Mouse (Mus musculus): ENCODE measurements around the gene Magi1. TPM values are rescaled to one million over a fixed set of nuclear protein-coding genes. Genes with fewer than 3 reads are reported as not detected.

The Magi1 gene
- polyA plus RNA-seq, 1 experiment from 2014 or later: 36.2 TPM

DNA sequence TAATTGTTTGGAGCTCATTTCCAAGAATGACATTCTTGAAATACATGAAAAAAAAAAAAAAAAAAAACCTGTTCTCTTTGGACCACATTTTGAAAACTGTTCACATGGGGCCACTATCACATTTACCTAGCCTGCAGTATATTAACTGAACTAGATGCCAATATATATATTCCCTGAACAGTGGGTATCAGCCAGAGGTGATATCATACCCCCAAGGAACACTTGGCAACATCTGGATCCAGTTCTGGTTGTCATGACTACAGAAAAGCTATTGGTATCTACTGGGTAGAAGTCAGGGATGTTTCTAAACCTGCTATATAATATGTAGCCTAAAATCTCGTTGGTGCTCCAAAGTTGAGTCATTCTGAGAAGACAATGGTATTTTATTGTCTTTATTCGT is 224.6 kb downstream of the Magi1 start:
- no peak overlapping the region for H3K9ac ChIP-seq (replicated peaks; ENCODE audit: low read depth, low read length)
- no peaks in the 10 kb centered on the region for H3K36me3 ChIP-seq (ENCODE audit: control insufficient read depth, insufficient read depth)
- ATAC-seq: no peak
- H3K27ac ChIP-seq (ENCODE audit: low read length): no peak overlapping the region
- H3K4me2 ChIP-seq (ENCODE audit: low read length): no peak overlapping the region
- H3K4me3 ChIP-seq (replicated peaks; ENCODE audit: low read length): no peak overlapping the region
- H3K4me1 ChIP-seq (replicated peaks; ENCODE audit: control insufficient read depth, insufficient read depth, low read length): no peaks in the 10 kb centered on the region
- 95% methylated on average over 2 of the region's 2 CpGs for WGBS
- no peaks in the 10 kb centered on the region for H3K9me3 ChIP-seq (ENCODE audit: control insufficient read depth, low read length)
- H3K27me3 ChIP-seq (replicated peaks; ENCODE audit: control insufficient read depth, insufficient read depth, low read length): no peaks in the 10 kb centered on the region

DNA sequence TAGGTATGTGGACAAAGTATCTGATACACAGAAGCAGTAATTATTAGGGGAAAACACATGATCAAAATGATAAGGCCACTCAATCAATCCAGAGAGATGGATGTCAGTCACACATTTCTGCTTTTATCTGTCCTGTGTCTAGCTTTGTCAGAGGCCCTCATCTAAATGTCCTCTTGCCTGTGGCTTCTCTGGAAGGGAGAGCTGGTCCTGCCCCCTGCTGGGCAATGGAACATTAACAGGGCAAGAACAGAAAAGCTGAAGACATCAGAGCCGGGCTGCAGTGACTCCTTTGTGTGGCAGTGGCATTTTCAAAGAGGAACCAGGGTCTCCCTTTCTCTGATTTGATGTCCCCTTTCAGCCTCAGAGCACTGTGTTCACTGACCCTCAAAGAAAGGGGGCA is 229.8 kb downstream of the Magi1 start:
- no peak overlapping the region for H3K27ac ChIP-seq (ENCODE audit: low read length)
- WGBS: 8% methylated on average over 1 of the region's 1 CpGs

GRCm38 (mm10) chr6:94045180-94045579 is 238.5 kb downstream of the Magi1 start:
- Histone ChIP-seq H3K27me3 (replicated peaks; ENCODE audit: control insufficient read depth, insufficient read depth, low read length) (no peaks in the 10 kb centered on the region), H3K4me2 (ENCODE audit: low read length) (no peak overlapping the region), H3K4me3 (replicated peaks; ENCODE audit: low read length) (no peak overlapping the region), H3K36me3 (ENCODE audit: control insufficient read depth, insufficient read depth) (no peaks in the 10 kb centered on the region), H3K27ac (ENCODE audit: low read length) (no peak overlapping the region), H3K4me1 (replicated peaks; ENCODE audit: control insufficient read depth, insufficient read depth, low read length) (peaks cover 4% of the 10 kb centered on the region; the same call in 1 of the 2 replicates), H3K9me3 (ENCODE audit: control insufficient read depth, low read length) (no peaks in the 10 kb centered on the region), H3K9ac (replicated peaks; ENCODE audit: low read depth, low read length) (no peak overlapping the region)
- ATAC-seq: no peak
- 92% methylated on average over 4 of the region's 4 CpGs for WGBS

More for the DNA sequence above, 229.8 kb downstream of the Magi1 start:
- no peak overlapping the region for H3K4me2 ChIP-seq (ENCODE audit: low read length)
- no peak overlapping the region for H3K9ac ChIP-seq (replicated peaks; ENCODE audit: low read depth, low read length)
- H3K4me3 ChIP-seq (replicated peaks; ENCODE audit: low read length): no peak overlapping the region
- no peaks in the 10 kb centered on the region for H3K4me1 ChIP-seq (replicated peaks; ENCODE audit: control insufficient read depth, insufficient read depth, low read length)
- no peaks in the 10 kb centered on the region for H3K9me3 ChIP-seq (ENCODE audit: control insufficient read depth, low read length)
- no peaks in the 10 kb centered on the region for H3K27me3 ChIP-seq (replicated peaks; ENCODE audit: control insufficient read depth, insufficient read depth, low read length)
- no peaks in the 10 kb centered on the region for H3K36me3 ChIP-seq (ENCODE audit: control insufficient read depth, insufficient read depth)
- no peak; the same call in 1 of the 2 replicates for ATAC-seq

DNA sequence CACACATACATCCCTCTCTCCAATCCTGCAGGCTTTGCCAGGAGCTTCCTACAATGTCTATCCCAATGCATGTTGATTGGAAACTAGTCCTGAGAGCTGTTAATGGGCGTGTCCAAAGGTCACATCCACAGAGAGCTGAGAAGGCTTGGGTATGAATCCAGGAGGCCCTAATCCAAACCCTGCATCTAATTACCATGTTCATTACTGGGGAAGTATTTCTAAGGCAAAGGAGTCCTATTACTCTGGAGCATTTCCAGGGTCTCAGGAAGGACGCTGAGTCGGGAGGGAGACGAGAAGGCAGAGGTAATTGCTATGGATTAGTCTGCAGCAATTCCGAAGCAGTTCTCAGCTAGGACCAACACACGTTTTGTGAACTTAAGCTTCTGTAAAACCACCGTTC is 240.3 kb downstream of the Magi1 start:
- WGBS: 34% methylated on average over 7 of the region's 7 CpGs

GRCm38 (mm10) chr6:94040093-94040492 is 243.6 kb downstream of the Magi1 start:
- Histone ChIP-seq H3K27ac (ENCODE audit: low read length) (no peak overlapping the region), H3K9ac (replicated peaks; ENCODE audit: low read depth, low read length) (no peak overlapping the region), H3K36me3 (ENCODE audit: control insufficient read depth, insufficient read depth) (no peaks in the 10 kb centered on the region), H3K9me3 (ENCODE audit: control insufficient read depth, low read length) (no peaks in the 10 kb centered on the region), H3K4me2 (ENCODE audit: low read length) (no peak overlapping the region), H3K4me1 (replicated peaks; ENCODE audit: control insufficient read depth, insufficient read depth, low read length) (peaks cover 4% of the 10 kb centered on the region; the same call in 1 of the 2 replicates), H3K27me3 (replicated peaks; ENCODE audit: control insufficient read depth, insufficient read depth, low read length) (no peaks in the 10 kb centered on the region), H3K4me3 (replicated peaks; ENCODE audit: low read length) (no peak overlapping the region)
- no peak for ATAC-seq
- WGBS: 68% methylated on average over 2 of the region's 2 CpGs

More for the DNA sequence above, 240.3 kb downstream of the Magi1 start:
- no peaks in the 10 kb centered on the region for H3K27me3 ChIP-seq (replicated peaks; ENCODE audit: control insufficient read depth, insufficient read depth, low read length)
- ATAC-seq: no peak
- H3K27ac ChIP-seq (ENCODE audit: low read length): no peak overlapping the region
- H3K4me2 ChIP-seq (ENCODE audit: low read length): no peak overlapping the region
- H3K9me3 ChIP-seq (ENCODE audit: control insufficient read depth, low read length): no peaks in the 10 kb centered on the region
- peaks cover 4% of the 10 kb centered on the region; the same call in 1 of the 2 replicates for H3K4me1 ChIP-seq (replicated peaks; ENCODE audit: control insufficient read depth, insufficient read depth, low read length)
- no peak overlapping the region for H3K9ac ChIP-seq (replicated peaks; ENCODE audit: low read depth, low read length)
- H3K4me3 ChIP-seq (replicated peaks; ENCODE audit: low read length): no peak overlapping the region
- H3K36me3 ChIP-seq (ENCODE audit: control insufficient read depth, insufficient read depth): no peaks in the 10 kb centered on the region

DNA sequence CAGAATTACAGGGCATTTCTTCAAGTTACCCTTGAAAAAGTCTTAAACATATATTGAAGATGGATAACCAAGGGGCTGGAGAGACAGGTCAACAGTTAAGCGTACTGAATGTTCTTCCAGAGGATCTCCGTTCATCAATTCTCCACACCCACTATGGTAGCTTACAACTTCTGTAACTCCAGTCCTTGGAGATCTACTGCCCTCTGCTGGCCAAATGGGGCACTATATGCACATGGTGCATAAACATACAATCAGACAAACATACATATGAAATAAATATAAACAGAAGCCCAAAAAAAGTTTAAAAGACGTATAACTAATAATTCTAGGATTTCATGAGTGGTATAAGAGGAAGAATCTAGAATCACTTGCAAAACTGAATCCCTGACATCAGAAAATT is 244.8 kb downstream of the Magi1 start:
- H3K36me3 ChIP-seq (ENCODE audit: control insufficient read depth, insufficient read depth): no peaks in the 10 kb centered on the region
- H3K27me3 ChIP-seq (replicated peaks; ENCODE audit: control insufficient read depth, insufficient read depth, low read length): no peaks in the 10 kb centered on the region
- WGBS: 94% methylated on average over 3 of the region's 3 CpGs
- no peak for ATAC-seq
- no peak overlapping the region for H3K4me2 ChIP-seq (ENCODE audit: low read length)
- H3K4me1 ChIP-seq (replicated peaks; ENCODE audit: control insufficient read depth, insufficient read depth, low read length): peaks cover 4% of the 10 kb centered on the region; the same call in 1 of the 2 replicates
- no peak overlapping the region for H3K4me3 ChIP-seq (replicated peaks; ENCODE audit: low read length)
- no peak overlapping the region for H3K27ac ChIP-seq (ENCODE audit: low read length)
- no peaks in the 10 kb centered on the region for H3K9me3 ChIP-seq (ENCODE audit: control insufficient read depth, low read length)
- no peak overlapping the region for H3K9ac ChIP-seq (replicated peaks; ENCODE audit: low read depth, low read length)

DNA sequence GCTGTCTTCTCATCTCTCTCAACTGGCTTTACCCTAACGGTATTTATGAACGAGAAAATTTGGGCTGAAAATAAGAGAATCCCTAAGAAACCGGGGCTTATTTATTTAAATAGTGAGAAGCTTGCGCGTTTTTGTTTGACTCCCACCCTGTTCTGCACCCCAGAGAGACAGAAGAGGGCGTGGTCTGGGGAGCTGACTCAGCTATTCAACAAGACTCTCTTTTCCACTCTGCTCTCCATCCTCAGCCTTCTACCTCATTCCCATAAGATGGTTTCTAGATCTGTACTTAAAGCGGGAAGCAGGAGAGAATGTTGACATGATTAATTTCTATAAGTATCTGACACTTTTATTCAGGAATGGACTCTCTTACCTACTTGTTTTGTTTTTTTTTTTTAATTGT is 247.2 kb downstream of the Magi1 start:
- H3K9me3 ChIP-seq (ENCODE audit: control insufficient read depth, low read length): no peaks in the 10 kb centered on the region
- H3K27ac ChIP-seq (ENCODE audit: low read length): no peak overlapping the region
- no peaks in the 10 kb centered on the region for H3K27me3 ChIP-seq (replicated peaks; ENCODE audit: control insufficient read depth, insufficient read depth, low read length)
- no peak overlapping the region for H3K4me3 ChIP-seq (replicated peaks; ENCODE audit: low read length)
- no peak for ATAC-seq
- no peaks in the 10 kb centered on the region for H3K4me1 ChIP-seq (replicated peaks; ENCODE audit: control insufficient read depth, insufficient read depth, low read length)
- H3K4me2 ChIP-seq (ENCODE audit: low read length): no peak overlapping the region
- H3K36me3 ChIP-seq (ENCODE audit: control insufficient read depth, insufficient read depth): no peaks in the 10 kb centered on the region
- no peak overlapping the region for H3K9ac ChIP-seq (replicated peaks; ENCODE audit: low read depth, low read length)
- 70% methylated on average over 7 of the region's 7 CpGs for WGBS

- H3K4me3 ChIP-seq (replicated peaks; ENCODE audit: low read length): no peak overlapping the region
- no peak overlapping the region for H3K4me2 ChIP-seq (ENCODE audit: low read length)
- no peaks in the 10 kb centered on the region for H3K27me3 ChIP-seq (replicated peaks; ENCODE audit: control insufficient read depth, insufficient read depth, low read length)
- H3K4me1 ChIP-seq (replicated peaks; ENCODE audit: control insufficient read depth, insufficient read depth, low read length): no peaks in the 10 kb centered on the region; the same call in 1 of the 2 replicates
- ATAC-seq: no peak
- H3K36me3 ChIP-seq (ENCODE audit: control insufficient read depth, insufficient read depth): no peaks in the 10 kb centered on the region
- WGBS: 79% methylated on average over 9 of the region's 9 CpGs
- H3K27ac ChIP-seq (ENCODE audit: low read length): no peak overlapping the region
- H3K9ac ChIP-seq (replicated peaks; ENCODE audit: low read depth, low read length): no peak overlapping the region
- H3K9me3 ChIP-seq (ENCODE audit: control insufficient read depth, low read length): peaks cover 2% of the 10 kb centered on the region; the same call in 1 of the 2 replicates
These were observed 257.4 kb downstream of the Magi1 start for GRCm38 (mm10) chr6:94026361-94026760.

GRCm38 (mm10) chr6:94022437-94022836 is 261.3 kb downstream of the Magi1 start:
- no peak overlapping the region for H3K4me3 ChIP-seq (replicated peaks; ENCODE audit: low read length)
- no peak overlapping the region for H3K9ac ChIP-seq (replicated peaks; ENCODE audit: low read depth, low read length)
- no peak overlapping the region for H3K27ac ChIP-seq (ENCODE audit: low read length)
- ATAC-seq: no peak
- no peaks in the 10 kb centered on the region for H3K36me3 ChIP-seq (ENCODE audit: control insufficient read depth, insufficient read depth)
- no peaks in the 10 kb centered on the region; the same call in 1 of the 2 replicates for H3K4me1 ChIP-seq (replicated peaks; ENCODE audit: control insufficient read depth, insufficient read depth, low read length)
- H3K9me3 ChIP-seq (ENCODE audit: control insufficient read depth, low read length): no peaks in the 10 kb centered on the region
- no peak overlapping the region for H3K4me2 ChIP-seq (ENCODE audit: low read length)
- WGBS: 93% methylated on average over 5 of the region's 5 CpGs
- H3K27me3 ChIP-seq (replicated peaks; ENCODE audit: control insufficient read depth, insufficient read depth, low read length): no peaks in the 10 kb centered on the region

All from forebrain, embryonic 16.5 days (tissue).